Mouse (Mus musculus): ENCODE results near the gene Sbk1. TPM values are rescaled to one million over a fixed set of nuclear protein-coding genes. Genes with fewer than 3 reads are reported as not detected.

The Sbk1 gene
- polyA plus RNA-seq, 1 experiment from 2014 or later: 79.1 TPM

GRCm38 (mm10) chr7:126284441-126284840, 12.0 kb downstream of the Sbk1 start:
- no peaks in the 10 kb centered on the region for H3K9me3 ChIP-seq
- 86% methylated on average over 4 of the region's 4 CpGs for WGBS
- no peak for DNase-seq (ENCODE audit: extremely low spot score, low spot score)
- H3K36me3 ChIP-seq (replicated peaks): peaks cover 94% of the 10 kb centered on the region
- no peak overlapping the region for H3K27ac ChIP-seq
- H3K27me3 ChIP-seq (ENCODE audit: poor library complexity, severe bottlenecking): no peaks in the 10 kb centered on the region
- H3K4me3 ChIP-seq: no peak overlapping the region
- peaks cover 17% of the 10 kb centered on the region for H3K4me1 ChIP-seq

GRCm38 (mm10) chr7:126284865-126285264, 12.4 kb downstream of the Sbk1 start:
- Histone ChIP-seq H3K36me3 (replicated peaks) (peaks cover 94% of the 10 kb centered on the region), H3K27me3 (ENCODE audit: poor library complexity, severe bottlenecking) (no peaks in the 10 kb centered on the region), H3K27ac (no peak overlapping the region), H3K4me1 (peaks cover 14% of the 10 kb centered on the region), H3K9me3 (no peaks in the 10 kb centered on the region), H3K4me3 (no peak overlapping the region)
- DNase-seq (ENCODE audit: extremely low spot score, low spot score): no peak
- 86% methylated on average over 4 of the region's 4 CpGs for WGBS

GRCm38 (mm10) chr7:126285293-126286211, 13.1 kb downstream of the Sbk1 start:
- Histone ChIP-seq H3K4me1 (peaks cover 10% of the 10 kb centered on the region), H3K36me3 (replicated peaks) (peaks cover 94% of the 10 kb centered on the region)

GRCm38 (mm10) chr7:126286311-126286710, 13.9 kb downstream of the Sbk1 start:
- DNase-seq (ENCODE audit: extremely low spot score, low spot score): no peak
- no peak overlapping the region for H3K4me3 ChIP-seq
- H3K27me3 ChIP-seq (ENCODE audit: poor library complexity, severe bottlenecking): no peaks in the 10 kb centered on the region
- H3K4me1 ChIP-seq: peaks cover 10% of the 10 kb centered on the region
- 88% methylated on average over 2 of the region's 2 CpGs for WGBS
- no peaks in the 10 kb centered on the region for H3K9me3 ChIP-seq
- H3K36me3 ChIP-seq (replicated peaks): peaks cover 94% of the 10 kb centered on the region
- H3K27ac ChIP-seq: no peak overlapping the region

More at GRCm38 (mm10) chr7:126285293-126286211, 13.1 kb downstream of the Sbk1 start:
- 91% methylated on average over 12 of the region's 12 CpGs for WGBS
- Histone ChIP-seq H3K4me3 (no peak overlapping the region), H3K27ac (no peak overlapping the region), H3K9me3 (no peaks in the 10 kb centered on the region), H3K27me3 (ENCODE audit: poor library complexity, severe bottlenecking) (no peaks in the 10 kb centered on the region)
- no peak for DNase-seq (ENCODE audit: extremely low spot score, low spot score)

- H3K9me3 ChIP-seq: no peaks in the 10 kb centered on the region
- WGBS: 72% methylated on average over 10 of the region's 10 CpGs
- H3K27me3 ChIP-seq (ENCODE audit: poor library complexity, severe bottlenecking): no peaks in the 10 kb centered on the region
- no peak for DNase-seq (ENCODE audit: extremely low spot score, low spot score)
- H3K27ac ChIP-seq: 0 out of 2 replicates have a peak overlapping the region, but pooled peaks have one; percentile 20
- H3K4me3 ChIP-seq: no peak overlapping the region
- H3K36me3 ChIP-seq (replicated peaks): peaks cover 94% of the 10 kb centered on the region
- H3K4me1 ChIP-seq: peaks cover 10% of the 10 kb centered on the region
Observed at GRCm38 (mm10) chr7:126287493-126288103, 15.2 kb downstream of the Sbk1 start.

GRCm38 (mm10) chr7:126288104-126288497, 15.7 kb downstream of the Sbk1 start:
- WGBS: 94% methylated on average over 2 of the region's 2 CpGs
- Histone ChIP-seq H3K27ac (0 out of 2 replicates have a peak overlapping the region, but pooled peaks have one; percentile 20), H3K4me3 (no peak overlapping the region), H3K4me1 (peaks cover 10% of the 10 kb centered on the region), H3K9me3 (no peaks in the 10 kb centered on the region), H3K27me3 (ENCODE audit: poor library complexity, severe bottlenecking) (no peaks in the 10 kb centered on the region), H3K36me3 (replicated peaks) (peaks cover 96% of the 10 kb centered on the region)
- DNase-seq (ENCODE audit: extremely low spot score, low spot score): no peak

GRCm38 (mm10) chr7:126288571-126289091, 16.2 kb downstream of the Sbk1 start:
- WGBS: 91% methylated on average over 13 of the region's 13 CpGs
- H3K27ac ChIP-seq: no peak overlapping the region
- H3K27me3 ChIP-seq (ENCODE audit: poor library complexity, severe bottlenecking): no peaks in the 10 kb centered on the region
- no peak overlapping the region for H3K4me3 ChIP-seq
- H3K36me3 ChIP-seq (replicated peaks): peaks cover 96% of the 10 kb centered on the region
- DNase-seq (ENCODE audit: extremely low spot score, low spot score): no peak
- peaks cover 10% of the 10 kb centered on the region for H3K4me1 ChIP-seq
- no peaks in the 10 kb centered on the region for H3K9me3 ChIP-seq

- no peak for DNase-seq (ENCODE audit: extremely low spot score, low spot score)
- Histone ChIP-seq H3K4me3 (no peak overlapping the region), H3K27ac (no peak overlapping the region), H3K9me3 (no peaks in the 10 kb centered on the region), H3K4me1 (peaks cover 10% of the 10 kb centered on the region), H3K36me3 (replicated peaks) (peaks cover 96% of the 10 kb centered on the region), H3K27me3 (ENCODE audit: poor library complexity, severe bottlenecking) (no peaks in the 10 kb centered on the region)
- WGBS: 88% methylated on average over 7 of the region's 7 CpGs
Observed at GRCm38 (mm10) chr7:126289371-126289770, 17.0 kb downstream of the Sbk1 start.

GRCm38 (mm10) chr7:126289956-126290355, 17.5 kb downstream of the Sbk1 start:
- H3K27me3 ChIP-seq (ENCODE audit: poor library complexity, severe bottlenecking): no peaks in the 10 kb centered on the region
- H3K9me3 ChIP-seq: no peaks in the 10 kb centered on the region
- H3K4me1 ChIP-seq: peaks cover 10% of the 10 kb centered on the region
- no peak overlapping the region for H3K27ac ChIP-seq
- DNase-seq (ENCODE audit: extremely low spot score, low spot score): no peak
- H3K36me3 ChIP-seq (replicated peaks): peaks cover 96% of the 10 kb centered on the region
- 95% methylated on average over 7 of the region's 7 CpGs for WGBS
- H3K4me3 ChIP-seq: no peak overlapping the region

GRCm38 (mm10) chr7:126291681-126292545, 19.5 kb downstream of the Sbk1 start:
- H3K4me1 ChIP-seq: peaks cover 10% of the 10 kb centered on the region
- no peaks in the 10 kb centered on the region for H3K9me3 ChIP-seq
- no peak overlapping the region for H3K4me3 ChIP-seq
- whole genome bisulfite sequencing: 92% methylated on average over 72 of the region's 72 CpGs
- no peaks in the 10 kb centered on the region for H3K27me3 ChIP-seq (ENCODE audit: poor library complexity, severe bottlenecking)
- 0 out of 2 replicates have a peak overlapping the region, but pooled peaks have one; percentile 4 for H3K27ac ChIP-seq
- peaks cover 81% of the 10 kb centered on the region for H3K36me3 ChIP-seq (replicated peaks)
- DNase-seq (ENCODE audit: extremely low spot score, low spot score): no peak

GRCm38 (mm10) chr7:126293091-126293490, 20.7 kb downstream of the Sbk1 start:
- WGBS: 82% methylated on average over 4 of the region's 4 CpGs
- H3K36me3 ChIP-seq (replicated peaks): peaks cover 71% of the 10 kb centered on the region
- DNase-seq (ENCODE audit: extremely low spot score, low spot score): no peak
- no peak overlapping the region for H3K4me3 ChIP-seq
- H3K27ac ChIP-seq: no peak overlapping the region
- H3K9me3 ChIP-seq: no peaks in the 10 kb centered on the region
- peaks cover 3% of the 10 kb centered on the region for H3K4me1 ChIP-seq
- H3K27me3 ChIP-seq (ENCODE audit: poor library complexity, severe bottlenecking): no peaks in the 10 kb centered on the region
